Mouse (Mus musculus): ENCODE measurements around the gene Acvrl1. TPM values are rescaled to one million over a fixed set of nuclear protein-coding genes. Genes with fewer than 3 reads are reported as not detected.

Gene Acvrl1
- total RNA-seq, 4 experiments from 2014 or later, result 19.8 to 30.3 (median 23.0) TPM

- DNase-seq (ENCODE audit: low spot score), result no peak
Observed at GRCm38 (mm10) chr15:101190762-101191150, 62.4 kb downstream of the Acvrl1 start.

- peak; percentile 77 for DNase-seq (ENCODE audit: low spot score)
Observed at GRCm38 (mm10) chr15:101191459-101192259, 63.3 kb downstream of the Acvrl1 start.

DNA sequence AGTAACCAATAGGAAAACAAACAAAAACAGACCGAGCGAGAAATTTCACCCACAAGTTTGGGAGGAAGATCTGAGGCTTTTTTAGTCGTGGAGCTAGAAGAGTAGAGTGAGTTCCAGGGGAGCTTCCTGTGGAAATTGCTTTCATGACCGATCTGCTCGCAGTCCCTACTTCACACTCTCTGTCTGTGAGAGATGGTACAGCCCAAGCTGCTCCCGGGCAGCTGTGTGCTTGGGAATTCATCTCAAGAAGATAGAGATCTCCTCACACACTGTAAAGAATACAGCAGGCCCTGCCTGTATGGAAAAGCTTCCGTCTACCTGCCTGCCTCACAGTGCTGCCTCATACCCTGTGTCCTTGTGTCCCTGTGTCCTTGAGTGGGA is 63.9 kb downstream of the Acvrl1 start:
- DNase-seq (ENCODE audit: low spot score), result no peak

- no peak for DNase-seq (ENCODE audit: low spot score)
Observed at GRCm38 (mm10) chr15:101192651-101193050, 64.3 kb downstream of the Acvrl1 start.

GRCm38 (mm10) chr15:101193971-101194370 is 65.6 kb downstream of the Acvrl1 start:
- no peak for DNase-seq (ENCODE audit: low spot score)

Small RNA genes within 50 kb of the gene (microRNA-seq; reads per million reads assigned to microRNA genes)
- not detected for gene Mir6962

Other genes with a start within 250 kb of the Acvrl1 start
- gene Gm47841, start 81.1 kb upstream of the Acvrl1 start, total RNA-seq (2022), result under 1 TPM in 1 of 4 experiments, not detected in 3; 0.25 TPM
- gene Fignl2, start 50.0 kb upstream of the Acvrl1 start, total RNA-seq (2022), result 1 to 10 TPM in 3 of 4 experiments, under 1 TPM in 1; 0.84 to 1.5 (median 1.2) TPM
- not detected for gene Ankrd33, start 12.8 kb upstream of the Acvrl1 start, total RNA-seq (2022)
- gene Acvr1b, start 45.5 kb downstream of the Acvrl1 start, total RNA-seq (2022), result 10 to 100 TPM; 12.1 to 14.7 (median 13.9) TPM
- 10 to 100 TPM in 1 of 4 experiments, 1 to 10 TPM in 3; 7.6 to 10.2 (median 9.5) TPM for gene Grasp, start 95.7 kb downstream of the Acvrl1 start, total RNA-seq (2022)
- gene Nr4a1, start 125.7 kb downstream of the Acvrl1 start, total RNA-seq (2022), result 10 to 100 TPM in 3 of 4 experiments, 1 to 10 TPM in 1; 7.0 to 23.9 (median 12.6) TPM
- 10 to 100 TPM; 21.1 to 25.4 (median 21.4) TPM for gene Atg101, start 155.8 kb downstream of the Acvrl1 start, total RNA-seq (2022)
- gene 6030408B16Rik, start 164.7 kb downstream of the Acvrl1 start, total RNA-seq (2022), result 1 to 10 TPM in 3 of 4 experiments, under 1 TPM in 1; 0.54 to 2.1 (median 1.1) TPM
- gene Krt80, start 241.6 kb downstream of the Acvrl1 start, total RNA-seq (2022), result 1 to 10 TPM; 1.5 to 4.7 (median 2.4) TPM

All from heart, adult 8-10 months (tissue).